Mouse (Mus musculus): ENCODE measurements around the gene Slc39a13.
"Not testable (repeated sequence)": the region's sequence is repeated elsewhere in the genome, so short reads cannot be mapped to it uniquely, and the experiment has no call there.

Slc39a13 gene

DNA sequence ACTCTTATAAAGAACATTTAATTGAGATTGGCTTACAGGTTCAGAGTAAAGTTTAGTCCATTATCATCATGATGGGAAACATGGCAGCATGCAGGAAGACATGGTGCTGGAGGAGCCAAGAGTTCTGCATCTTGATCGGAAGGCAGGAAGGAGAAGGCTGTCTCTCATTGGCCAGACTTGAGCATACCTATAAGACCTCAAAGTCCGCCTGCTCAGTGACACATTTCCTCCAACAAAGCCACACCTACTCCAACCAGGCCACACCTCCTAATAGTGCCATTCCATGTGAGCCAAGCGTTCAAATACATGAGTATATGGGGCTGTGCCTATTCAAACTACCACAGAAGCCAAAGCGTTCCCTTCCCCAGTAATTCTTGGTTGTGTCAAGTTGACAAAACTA is 39.0 kb downstream of the Slc39a13 start:
- in situ Hi-C loops (cut with MseI, MboI), result no loop called here

DNA sequence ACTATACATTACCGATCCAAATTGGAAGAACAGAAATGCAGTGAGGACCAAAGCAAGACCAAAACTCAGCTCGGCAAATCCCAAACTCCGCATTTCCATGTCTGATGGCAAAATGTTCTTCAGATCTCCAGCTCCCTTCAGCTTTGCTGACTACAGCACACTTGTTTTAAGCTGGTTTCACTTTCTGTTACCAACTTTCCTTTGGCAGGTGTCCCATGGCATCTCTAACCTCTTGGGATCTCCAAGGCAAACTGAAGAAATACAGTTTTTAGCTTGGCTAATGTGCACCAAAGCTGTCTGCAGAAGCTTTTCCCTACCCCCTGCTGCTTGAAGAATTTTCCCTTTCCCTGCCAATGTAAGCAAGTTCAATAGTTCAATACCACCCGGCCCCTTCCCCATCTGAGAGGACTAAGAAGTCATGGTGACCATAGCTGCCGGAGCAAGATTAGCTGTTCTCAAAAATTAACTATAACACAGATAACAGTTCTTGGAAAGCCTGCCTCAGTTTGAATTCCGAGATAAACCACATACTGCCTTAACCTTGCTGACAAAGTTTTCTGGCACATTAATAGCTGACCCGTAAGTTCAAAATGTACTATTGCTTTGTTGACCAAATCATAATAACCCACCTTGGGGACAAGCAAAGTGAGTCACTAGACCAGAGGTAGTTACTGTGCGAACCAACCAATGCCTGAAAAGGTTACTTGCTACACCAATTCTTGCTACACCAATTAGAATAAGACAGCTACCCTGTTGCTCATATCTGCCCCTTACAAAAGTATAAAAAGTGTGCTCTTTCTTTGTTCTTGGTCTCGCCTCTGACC is 42.6 kb downstream of the Slc39a13 start:
- in situ Hi-C loops (cut with MseI, MboI), result no loop called here

DNA sequence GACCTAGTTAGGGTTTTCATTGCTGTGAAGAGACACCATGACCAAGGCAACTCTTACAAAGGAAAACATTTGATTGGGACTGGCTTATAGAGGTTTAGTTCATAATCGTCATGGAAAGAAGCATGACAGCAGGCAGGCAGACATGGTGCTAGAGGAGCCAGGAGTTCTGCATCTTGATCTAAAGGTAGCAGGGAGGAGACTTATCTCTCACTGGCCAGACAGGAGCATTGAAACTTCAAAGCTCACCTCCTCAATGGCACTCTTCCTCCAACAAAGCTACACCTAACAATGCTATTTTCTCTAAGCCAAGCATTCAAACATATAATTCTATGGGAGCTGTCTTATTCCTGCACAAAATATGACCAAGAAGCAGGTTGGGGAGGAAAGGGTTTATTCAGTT is 43.7 kb downstream of the Slc39a13 start:
- in situ Hi-C loops (cut with MseI, MboI), result no loop called here

DNA sequence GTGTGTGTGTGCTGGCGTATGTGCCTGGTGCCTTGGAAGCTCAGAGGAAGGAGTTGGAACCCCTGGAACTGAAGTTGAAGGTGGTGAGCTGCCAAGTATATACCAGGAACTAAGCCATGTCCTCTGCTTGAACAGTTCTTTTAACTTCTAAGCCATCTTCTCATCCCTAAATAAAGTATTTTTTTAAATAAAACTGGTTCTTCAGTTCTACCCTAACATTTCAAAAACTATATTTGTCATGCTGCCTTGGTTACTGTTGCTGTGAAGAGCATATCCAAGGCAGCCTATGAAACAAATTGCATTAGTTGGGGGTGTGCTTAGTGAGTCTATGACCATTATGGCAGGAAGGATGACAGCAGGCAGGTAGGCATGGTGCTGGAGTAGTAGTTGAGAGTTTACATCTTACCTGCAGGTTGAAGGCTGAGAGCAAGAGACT is 45.1 kb downstream of the Slc39a13 start:
- in situ Hi-C loops (cut with MseI, MboI), result no loop called here

DNA sequence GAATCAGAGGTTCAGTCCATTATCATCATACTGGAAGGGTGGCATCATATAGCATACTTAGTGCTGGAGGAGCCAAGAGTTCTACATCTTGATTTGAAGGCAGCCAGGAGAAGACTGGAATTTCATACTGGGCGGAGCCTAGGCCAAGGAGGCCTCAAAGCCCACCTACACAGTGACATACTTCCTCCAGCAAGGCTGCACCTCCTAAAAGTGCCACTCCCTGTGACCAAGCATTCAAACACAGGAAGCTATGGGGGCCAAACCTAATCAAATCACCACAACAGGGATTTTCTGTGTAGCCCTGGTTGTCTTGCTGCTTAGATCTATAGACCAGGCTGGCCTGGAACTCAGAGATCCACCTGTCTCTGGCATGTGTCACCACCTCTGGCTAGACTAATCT is 46.3 kb downstream of the Slc39a13 start:
- in situ Hi-C loops (cut with MseI, MboI), result no loop called here

DNA sequence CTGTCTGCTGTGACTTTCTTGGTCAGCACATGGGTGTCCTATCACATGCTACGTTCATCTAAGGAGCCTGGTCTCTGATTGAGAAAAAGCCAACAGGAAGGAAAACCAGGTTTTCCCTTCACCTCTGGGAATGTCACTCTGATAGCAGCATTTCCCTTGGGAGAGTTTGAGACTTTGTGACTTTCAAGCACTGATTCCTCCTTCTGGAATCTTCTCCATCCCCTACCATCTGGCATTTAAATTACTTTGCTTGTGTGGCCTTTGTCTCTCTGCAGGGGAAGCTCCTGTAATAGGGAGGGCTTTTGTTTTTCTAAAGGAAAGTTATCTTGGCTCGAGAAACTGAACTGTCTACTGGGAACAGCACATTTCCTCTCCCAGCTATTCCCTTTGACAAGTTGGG is 47.1 kb downstream of the Slc39a13 start:
- in situ Hi-C loops (cut with MseI, MboI), result no loop called here

DNA sequence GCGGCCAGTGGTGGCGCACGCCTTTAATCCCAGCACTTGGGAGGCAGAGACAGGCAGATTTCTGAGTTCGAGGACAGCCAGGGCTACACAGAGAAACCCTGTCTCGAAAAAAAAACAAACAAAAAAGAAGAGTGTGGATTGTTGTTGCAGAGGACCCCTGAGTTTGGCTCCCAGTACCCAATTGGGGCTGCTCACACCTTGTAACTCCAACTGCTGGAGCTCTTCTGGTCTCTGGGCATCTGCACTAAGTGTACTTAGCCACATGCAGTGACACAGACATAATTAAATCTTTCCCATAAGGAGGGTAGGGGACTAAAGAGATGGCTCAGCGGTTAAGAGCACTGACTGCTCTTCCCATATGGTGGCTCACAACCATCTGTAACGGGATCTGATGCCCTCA is 48.0 kb downstream of the Slc39a13 start:
- in situ Hi-C loops (cut with MseI, MboI), result not testable (repeated sequence)

DNA sequence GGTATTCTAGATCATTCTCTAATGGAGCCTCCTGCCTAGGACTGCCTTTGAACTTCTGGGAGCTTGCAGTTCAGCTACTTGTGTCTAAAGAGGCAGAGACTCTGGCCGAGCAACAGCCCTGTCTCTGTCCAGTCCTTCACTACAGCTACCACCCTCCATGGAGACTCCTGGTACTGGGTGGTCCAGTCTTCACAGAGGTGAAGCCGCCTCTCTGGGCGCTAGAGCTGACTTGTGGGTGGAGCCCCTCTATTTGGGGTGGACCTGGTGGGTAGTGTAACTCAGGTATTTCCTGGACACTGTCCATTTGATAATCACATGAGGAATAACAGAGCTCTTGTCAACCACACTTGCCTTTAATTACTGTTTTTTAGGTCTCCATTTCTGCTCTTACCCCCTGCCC is 50.3 kb downstream of the Slc39a13 start:
- in situ Hi-C loops (cut with MseI, MboI), result no loop called here

DNA sequence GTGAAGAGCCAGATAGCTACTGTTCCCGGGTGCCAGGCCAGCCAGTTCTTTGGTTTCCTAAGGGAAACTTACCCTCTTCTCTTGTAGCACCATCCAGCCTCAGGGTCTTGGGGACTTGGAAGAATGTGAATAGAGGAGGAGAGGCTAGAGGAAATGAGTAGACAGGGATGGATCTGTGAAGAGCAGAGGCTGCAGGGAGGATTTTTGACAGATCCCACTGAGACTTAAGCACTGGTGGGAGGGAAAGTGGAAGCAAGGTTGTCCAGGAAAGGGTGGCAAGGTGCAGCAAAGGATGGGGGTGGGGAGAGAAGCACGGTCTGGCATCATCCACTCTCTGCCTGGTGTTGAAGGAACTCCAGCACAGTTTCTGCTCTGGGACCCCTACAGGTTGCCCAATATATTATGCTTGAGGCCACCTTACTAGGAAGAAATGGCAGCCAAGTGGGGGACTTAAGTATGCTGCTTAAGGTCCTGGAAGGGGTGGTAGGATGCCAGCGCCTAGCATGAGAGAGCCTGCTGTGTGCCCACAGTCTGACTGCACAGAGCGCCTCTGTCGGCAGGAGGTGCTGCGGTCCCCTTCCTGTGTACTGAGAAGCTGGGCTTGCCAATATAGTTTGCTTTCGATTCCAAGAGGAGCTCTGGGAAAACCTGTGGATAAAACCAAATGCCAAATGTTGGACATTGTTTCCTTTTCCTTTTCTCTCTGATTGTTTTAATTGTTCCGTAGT is 52.0 kb downstream of the Slc39a13 start:
- in situ Hi-C loops (cut with MseI, MboI), result no loop called here

DNA sequence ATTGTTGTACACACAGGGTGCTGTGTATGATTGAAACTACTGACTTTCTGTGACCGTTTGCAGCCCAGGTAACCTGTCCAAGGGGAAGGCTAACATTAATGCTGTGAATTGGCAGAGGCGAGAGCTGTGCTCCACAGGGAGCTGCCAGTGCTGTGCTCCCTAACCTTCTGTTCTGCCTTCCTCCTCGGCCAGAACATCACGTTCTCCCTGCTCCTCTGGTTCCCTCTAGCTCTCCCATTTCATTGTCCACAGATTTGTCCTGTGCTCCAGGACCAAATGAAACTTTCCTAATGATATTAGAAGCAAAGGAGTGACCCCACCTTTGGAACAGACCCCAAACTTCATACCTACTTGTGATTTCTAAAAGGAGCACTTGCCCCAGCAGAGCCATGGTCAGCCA is 54.8 kb downstream of the Slc39a13 start:
- in situ Hi-C loops (cut with MseI, MboI), result no loop called here

DNA sequence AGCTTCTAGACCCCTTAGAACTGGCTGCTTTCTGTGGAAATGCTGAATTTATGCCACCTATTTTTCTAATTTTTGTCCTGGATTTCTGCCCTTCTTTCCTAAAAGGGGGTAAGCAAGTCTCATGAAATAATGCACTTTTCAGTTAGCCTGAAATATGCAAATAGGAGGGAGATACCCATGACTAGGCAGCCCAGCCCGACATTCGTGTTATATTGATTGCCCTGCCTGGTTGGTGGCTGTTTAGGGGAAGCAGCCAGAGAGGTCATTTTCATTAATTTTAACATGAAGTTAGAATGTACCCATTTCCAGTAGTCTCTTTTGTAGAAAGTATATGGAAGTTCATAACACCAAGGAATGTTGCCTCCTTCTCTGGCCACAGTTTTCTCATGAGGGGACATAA is 56.3 kb downstream of the Slc39a13 start:
- in situ Hi-C loops (cut with MseI, MboI), result no loop called here
